ENCODE assay signal across 18 mouse cellular contexts in genomic region chr13:69392917-69393827, GRCm38 (mm10).
DNase-seq lines count a peak whose midpoint lies in the region; ATAC-seq lines count a peak whose summit lies in the region.
"Had no signal": no experiment of that assay in that cellular context is flagged by ENCODE, and none has a peak within 500 bp of the region (broad histone marks: within the 10 kb centered on the region; RNA-seq: fewer than 3 reads in every experiment).

No protein-coding gene starts in this region.

- no peaks in the 10 kb centered on the region for H3K36me3 ChIP-seq in forebrain, embryonic 14.5 days (ENCODE audit: control insufficient read depth, insufficient read depth, low read length)
- H3K36me3 ChIP-seq in forebrain, embryonic 13.5 days (ENCODE audit: poor library complexity, severe bottlenecking) = no peaks in the 10 kb centered on the region
- no peaks in the 10 kb centered on the region for H3K36me3 ChIP-seq in kidney, embryonic 15.5 days
- H3K36me3 ChIP-seq in megakaryocyte, embryonic 14.5 days (replicated peaks; ENCODE audit: low read length) = no peaks in the 10 kb centered on the region
- no peaks in the 10 kb centered on the region for H3K36me3 ChIP-seq in embryonic facial prominence, embryonic 14.5 days (ENCODE audit: control insufficient read depth, insufficient read depth, low read length)
- H3K36me3 ChIP-seq: forebrain, embryonic 12.5 days; heart, embryonic 10.5 days; hindbrain, embryonic 10.5 days; hindbrain, embryonic 15.5 days had no signal

- no peak overlapping the region for H3K4me3 ChIP-seq in forebrain, embryonic 14.5 days (ENCODE audit: low read depth, low read length)
- H3K4me3 ChIP-seq in forebrain, embryonic 13.5 days = no peak overlapping the region
- no peak overlapping the region for H3K4me3 ChIP-seq in kidney, embryonic 15.5 days (replicated peaks)
- peak overlapping the region; percentile 23 for H3K4me3 ChIP-seq in megakaryocyte, embryonic 14.5 days (replicated peaks)
- no peak overlapping the region for H3K4me3 ChIP-seq in embryonic facial prominence, embryonic 14.5 days (ENCODE audit: low read depth, low read length)
- H3K4me3 ChIP-seq: forebrain, embryonic 12.5 days; gastrocnemius, adult 2 months; heart, embryonic 10.5 days; hindbrain, embryonic 10.5 days; hindbrain, embryonic 15.5 days had no signal

- WGBS in forebrain, embryonic 14.5 days = 85% methylated on average over 11 of the region's 11 CpGs
- 90% methylated on average over 11 of the region's 11 CpGs for WGBS in forebrain, embryonic 13.5 days
- WGBS in kidney, embryonic 15.5 days = 62% methylated on average over 11 of the region's 11 CpGs
- WGBS in embryonic facial prominence, embryonic 14.5 days = 70% methylated on average over 11 of the region's 11 CpGs

- no peaks in the 10 kb centered on the region for H3K4me1 ChIP-seq in forebrain, embryonic 14.5 days (ENCODE audit: control insufficient read depth, insufficient read depth, low read length)
- no peaks in the 10 kb centered on the region for H3K4me1 ChIP-seq in forebrain, embryonic 13.5 days
- H3K4me1 ChIP-seq in kidney, embryonic 15.5 days = 0 out of 2 replicates have a peak, but pooled peaks cover 5% of the 10 kb centered on the region
- no peaks in the 10 kb centered on the region for H3K4me1 ChIP-seq in megakaryocyte, embryonic 14.5 days
- no peaks in the 10 kb centered on the region for H3K4me1 ChIP-seq in embryonic facial prominence, embryonic 14.5 days (ENCODE audit: control insufficient read depth, insufficient read depth, low read length)
- H3K4me1 ChIP-seq: forebrain, embryonic 12.5 days; heart, embryonic 10.5 days; hindbrain, embryonic 10.5 days; hindbrain, embryonic 15.5 days had no signal

- no peak for ATAC-seq in forebrain, embryonic 14.5 days
- ATAC-seq in forebrain, embryonic 13.5 days = no peak
- peak; percentile 94 for ATAC-seq in kidney, embryonic 15.5 days (replicated peaks; ENCODE audit: low FRiP score)
- ATAC-seq in megakaryocyte, adult 5-6 weeks (ENCODE audit: poor library complexity, severe bottlenecking) = no peak
- ATAC-seq in embryonic facial prominence, embryonic 14.5 days (ENCODE audit: low read depth) = peak; percentile 81; the same call in 1 of the 2 replicates
- ATAC-seq: intestine, embryonic 16.5 days had no signal

- no peak overlapping the region for H3K4me2 ChIP-seq in forebrain, embryonic 14.5 days (ENCODE audit: low read length)
- H3K4me2 ChIP-seq in forebrain, embryonic 13.5 days = no peak overlapping the region
- H3K4me2 ChIP-seq in kidney, embryonic 15.5 days = no peak overlapping the region
- no peak overlapping the region for H3K4me2 ChIP-seq in embryonic facial prominence, embryonic 14.5 days (ENCODE audit: low read depth, low read length)
- H3K4me2 ChIP-seq: forebrain, embryonic 12.5 days; hindbrain, embryonic 15.5 days had no signal

- H3K27ac ChIP-seq in forebrain, embryonic 14.5 days (ENCODE audit: low read depth, low read length) = no peak overlapping the region
- H3K27ac ChIP-seq in forebrain, embryonic 13.5 days = no peak overlapping the region
- no peak overlapping the region for H3K27ac ChIP-seq in kidney, embryonic 15.5 days
- H3K27ac ChIP-seq in embryonic facial prominence, embryonic 14.5 days (replicated peaks; ENCODE audit: low read depth, low read length) = no peak overlapping the region
- H3K27ac ChIP-seq: forebrain, embryonic 12.5 days; gastrocnemius, adult 2 months; heart, embryonic 10.5 days; hindbrain, embryonic 10.5 days; hindbrain, embryonic 15.5 days had no signal

- no peaks in the 10 kb centered on the region for H3K9me3 ChIP-seq in forebrain, embryonic 14.5 days (replicated peaks; ENCODE audit: control insufficient read depth, low read length)
- H3K9me3 ChIP-seq in forebrain, embryonic 13.5 days (replicated peaks) = no peaks in the 10 kb centered on the region
- H3K9me3 ChIP-seq in kidney, embryonic 15.5 days (replicated peaks) = no peaks in the 10 kb centered on the region
- peaks cover 25% of the 10 kb centered on the region for H3K9me3 ChIP-seq in megakaryocyte, embryonic 14.5 days
- H3K9me3 ChIP-seq in embryonic facial prominence, embryonic 14.5 days (ENCODE audit: control insufficient read depth, low read length) = no peaks in the 10 kb centered on the region
- H3K9me3 ChIP-seq: forebrain, embryonic 12.5 days; heart, embryonic 10.5 days; hindbrain, embryonic 10.5 days; hindbrain, embryonic 15.5 days had no signal

- no peaks in the 10 kb centered on the region for H3K27me3 ChIP-seq in forebrain, embryonic 14.5 days (replicated peaks; ENCODE audit: control insufficient read depth, insufficient read depth, low read length)
- no peaks in the 10 kb centered on the region for H3K27me3 ChIP-seq in forebrain, embryonic 13.5 days
- no peaks in the 10 kb centered on the region for H3K27me3 ChIP-seq in kidney, embryonic 15.5 days
- H3K27me3 ChIP-seq in megakaryocyte, embryonic 14.5 days (replicated peaks) = no peaks in the 10 kb centered on the region
- no peaks in the 10 kb centered on the region for H3K27me3 ChIP-seq in embryonic facial prominence, embryonic 14.5 days (replicated peaks; ENCODE audit: control insufficient read depth, insufficient read depth, low read length)
- H3K27me3 ChIP-seq: forebrain, embryonic 12.5 days; hindbrain, embryonic 15.5 days had no signal

- H3K9ac ChIP-seq in forebrain, embryonic 14.5 days (ENCODE audit: low read length) = no peak overlapping the region
- no peak overlapping the region for H3K9ac ChIP-seq in forebrain, embryonic 13.5 days
- no peak overlapping the region for H3K9ac ChIP-seq in kidney, embryonic 15.5 days
- no peak overlapping the region for H3K9ac ChIP-seq in embryonic facial prominence, embryonic 14.5 days (ENCODE audit: low read depth, low read length)
- H3K9ac ChIP-seq: forebrain, embryonic 12.5 days; hindbrain, embryonic 15.5 days had no signal

- DNase-seq in forebrain, embryonic 14.5 days (ENCODE audit: low spot score) = peak; percentile 1
- no peak for DNase-seq in kidney, adult 11 months
- DNase-seq in embryonic facial prominence, embryonic 14.5 days (ENCODE audit: low spot score) = peak; percentile 45
- no peak for DNase-seq in c-Kit-positive CD71-positive TER-119-positive erythroid progenitor cells, embryonic 14.5 days (ENCODE audit: low spot score)
- DNase-seq: adrenal gland, postnatal 10 days; cerebellum, adult 8-10 months; cerebellum, postnatal 14 days; gastrocnemius, adult 2 months; gastrocnemius, postnatal 25 days had no signal

Comparison
In these comparisons a context has a peak if more than half of its experiments do, and no peak if none do; other contexts are left out.
1. ATAC-seq: peak in kidney, embryonic 15.5 days (single experiment) and embryonic facial prominence, embryonic 14.5 days (single experiment); none in forebrain, embryonic 14.5 days (single experiment), forebrain, embryonic 13.5 days (single experiment) and megakaryocyte, adult 5-6 weeks (single experiment).
2. DNase-seq: peak in forebrain, embryonic 14.5 days (single experiment) and embryonic facial prominence, embryonic 14.5 days (single experiment); none in kidney, adult 11 months (single experiment) and c-Kit-positive CD71-positive TER-119-positive erythroid progenitor cells, embryonic 14.5 days (single experiment).